Mouse (Mus musculus) lung, adult 2 months (tissue): ENCODE results near the gene Chek2.

Experiments used
- CTCF ChIP-seq: fragments of 200-500 bp; IDR thresholded peaks from 2 replicates; pipeline ENCODE4 v1.5.1; 2011; ENCODE audit warnings: mild to moderate bottlenecking, low read length, control low read depth; ENCODE audit not compliant: insufficient read depth
- POLR2A ChIP-seq: fragments of 200-500 bp; IDR thresholded peaks from 2 replicates; pipeline ENCODE4 v1.6.1; 2011; ENCODE audit warnings: low read depth, mild to moderate bottlenecking, control low read depth, low read length, borderline replicate concordance; ENCODE audit errors: extremely low read depth

DNA sequence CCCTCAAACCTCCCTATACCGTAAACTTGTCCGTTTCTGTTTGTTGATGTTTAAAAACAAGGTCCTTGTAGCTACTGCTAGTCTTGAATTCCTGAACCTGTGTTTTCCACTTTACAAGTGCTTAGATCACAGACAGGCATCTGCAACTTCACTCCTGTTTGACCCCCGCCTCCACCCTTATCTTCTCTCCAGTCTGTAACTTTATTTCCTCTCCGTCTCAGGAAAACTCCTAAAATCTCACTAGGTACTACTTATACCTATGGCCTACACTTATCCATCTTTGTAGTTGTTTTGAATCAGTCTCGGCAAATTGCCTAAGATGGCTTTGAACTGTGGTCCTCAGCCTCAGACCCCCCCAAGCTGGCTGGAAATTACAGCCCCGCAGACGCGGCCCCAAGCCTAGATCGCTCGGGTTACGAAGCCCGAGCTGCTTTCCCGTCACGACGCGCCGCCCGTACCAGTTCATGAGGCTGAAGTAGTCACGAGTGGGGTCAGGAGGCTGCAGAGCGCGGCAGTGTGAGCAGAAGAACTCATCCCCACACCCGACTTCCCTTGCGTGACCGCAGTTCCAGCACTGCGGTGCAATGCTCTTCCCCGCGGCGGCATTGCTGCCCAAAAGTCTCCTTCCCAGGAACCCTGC is 621 bp upstream of the Chek2 start:
- TF ChIP-seq CTCF = no peak
- no peak for TF ChIP-seq POLR2A
